Mouse (Mus musculus): ENCODE measurements around the gene Sox5.

Sox5 gene

GRCm38 (mm10) chr6:143948071-143948470, 833.7 kb downstream of the Sox5 start:
- DNase-seq (ENCODE audit: low spot score in 2 of 2): no peak

- no peak for DNase-seq (ENCODE audit: low spot score in 2 of 2)
Observed at GRCm38 (mm10) chr6:143943126-143943525, 838.7 kb downstream of the Sox5 start.

- DNase-seq (ENCODE audit: low spot score in 2 of 2): no peak
Observed at GRCm38 (mm10) chr6:143941291-143941785, 840.4 kb downstream of the Sox5 start.

- no peak for DNase-seq (ENCODE audit: low spot score in 2 of 2)
Observed at GRCm38 (mm10) chr6:143923146-143923545, 858.6 kb downstream of the Sox5 start.

GRCm38 (mm10) chr6:143918405-143918947, 863.3 kb downstream of the Sox5 start:
- DNase-seq (ENCODE audit: low spot score in 2 of 2): no peak

- no peak for DNase-seq (ENCODE audit: low spot score in 2 of 2)
Observed at GRCm38 (mm10) chr6:143916152-143916735, 865.5 kb downstream of the Sox5 start.

- no peak for DNase-seq (ENCODE audit: low spot score in 2 of 2)
Observed at GRCm38 (mm10) chr6:143915686-143916085, 866.1 kb downstream of the Sox5 start.

- DNase-seq (ENCODE audit: low spot score in 2 of 2): no peak
Observed at GRCm38 (mm10) chr6:143912316-143912715, 869.5 kb downstream of the Sox5 start.

- DNase-seq (ENCODE audit: low spot score in 2 of 2): no peak
Observed at GRCm38 (mm10) chr6:143904693-143905031, 877.1 kb downstream of the Sox5 start.

GRCm38 (mm10) chr6:143903981-143904692, 877.6 kb downstream of the Sox5 start:
- no peak for DNase-seq (ENCODE audit: low spot score in 2 of 2)

- no peak for DNase-seq (ENCODE audit: low spot score in 2 of 2)
Observed at GRCm38 (mm10) chr6:143900871-143901270, 880.9 kb downstream of the Sox5 start.

GRCm38 (mm10) chr6:143895092-143895491, 886.7 kb downstream of the Sox5 start:
- no peak for DNase-seq (ENCODE audit: low spot score in 2 of 2)

- DNase-seq (ENCODE audit: low spot score in 2 of 2): no peak
Observed at GRCm38 (mm10) chr6:143892869-143893268, 888.9 kb downstream of the Sox5 start.

- no peak for DNase-seq (ENCODE audit: low spot score in 2 of 2)
Observed at GRCm38 (mm10) chr6:143888556-143888955, 893.2 kb downstream of the Sox5 start.

- DNase-seq (ENCODE audit: low spot score in 2 of 2): no peak
Observed at GRCm38 (mm10) chr6:143878525-143878924, 903.3 kb downstream of the Sox5 start.

GRCm38 (mm10) chr6:143868790-143869189, 913.0 kb downstream of the Sox5 start:
- DNase-seq (ENCODE audit: low spot score in 2 of 2): no peak

- peak; percentile 11 to 16 for DNase-seq (ENCODE audit: low spot score in 2 of 2)
Observed at GRCm38 (mm10) chr6:143868155-143868685, 913.6 kb downstream of the Sox5 start.

- DNase-seq (ENCODE audit: low spot score in 2 of 2): no peak
Observed at GRCm38 (mm10) chr6:143867029-143867428, 914.7 kb downstream of the Sox5 start.

- DNase-seq (ENCODE audit: low spot score in 2 of 2): no peak
Observed at GRCm38 (mm10) chr6:143866566-143866965, 915.2 kb downstream of the Sox5 start.

GRCm38 (mm10) chr6:143862611-143863110, 919.1 kb downstream of the Sox5 start:
- DNase-seq (ENCODE audit: low spot score in 2 of 2): no peak

GRCm38 (mm10) chr6:143860036-143860435, 921.7 kb downstream of the Sox5 start:
- no peak for DNase-seq (ENCODE audit: low spot score in 2 of 2)

GRCm38 (mm10) chr6:143859535-143859934, 922.2 kb downstream of the Sox5 start:
- DNase-seq (ENCODE audit: low spot score in 2 of 2): no peak

- no peak for DNase-seq (ENCODE audit: low spot score in 2 of 2)
Observed at GRCm38 (mm10) chr6:143858551-143858950, 923.2 kb downstream of the Sox5 start.
